Mouse (Mus musculus) T-helper 2 cell (primary cell): ENCODE measurements at regions not wholly inside any gene's neighbourhood (a gene's known extent, or its start where the extent isn't known, plus 50 kb on each side); places are given as distances from the start of the nearest gene placed in this dataset.
"Not testable (repeated sequence)": the region's sequence is repeated elsewhere in the genome, so short reads cannot be mapped to it uniquely, and the experiment has no call there.

Experiments
- in situ Hi-C: fragments of 300-600 bp; cut with MboI, MseI; formaldehyde crosslinking; loops from one replicate; pipeline ENCODE4 v1.15.1; 2025; ENCODE audit warnings: high pct_unique_total_duplicates

DNA sequence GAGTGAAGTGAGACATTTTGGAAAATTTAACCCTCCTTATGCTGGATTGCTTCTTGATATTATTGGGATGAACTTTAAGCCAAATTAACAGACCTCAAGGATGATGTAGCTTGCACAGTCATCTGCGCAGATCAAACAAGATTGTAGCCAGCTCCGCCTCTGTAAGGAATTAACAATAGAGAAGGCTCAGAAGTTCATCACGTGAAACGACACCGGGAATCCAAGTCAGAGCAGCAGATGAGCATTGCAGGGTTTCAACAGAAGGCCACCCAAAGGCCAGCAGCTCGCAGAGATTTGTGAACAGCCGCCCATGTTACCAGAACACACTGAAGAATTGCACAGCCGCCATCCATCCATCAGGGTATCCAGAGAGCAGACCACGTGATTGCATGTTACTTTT lies 391.1 kb downstream of the Med10 start:
- in situ Hi-C loops: no loop called here

DNA sequence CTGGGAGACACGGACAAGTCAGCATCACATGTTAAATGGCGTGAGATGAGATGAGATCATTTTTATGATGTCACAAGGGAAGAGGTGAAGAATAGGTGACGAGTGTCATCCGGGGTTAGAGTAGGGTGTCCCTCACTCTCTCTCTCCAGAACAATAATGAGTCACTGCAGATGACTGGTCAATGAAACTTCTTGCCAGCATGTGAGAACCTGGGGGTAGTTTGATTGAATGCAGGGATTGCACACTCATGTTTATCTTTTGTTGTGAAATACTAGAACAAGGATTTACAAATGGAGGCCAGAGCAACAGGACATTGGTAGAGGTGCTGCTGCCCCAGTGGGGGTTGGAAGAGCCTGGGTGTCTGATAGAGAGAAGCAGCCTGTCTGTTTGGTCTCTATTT lies 393.7 kb downstream of the Med10 start:
- in situ Hi-C loops: no loop called here

DNA sequence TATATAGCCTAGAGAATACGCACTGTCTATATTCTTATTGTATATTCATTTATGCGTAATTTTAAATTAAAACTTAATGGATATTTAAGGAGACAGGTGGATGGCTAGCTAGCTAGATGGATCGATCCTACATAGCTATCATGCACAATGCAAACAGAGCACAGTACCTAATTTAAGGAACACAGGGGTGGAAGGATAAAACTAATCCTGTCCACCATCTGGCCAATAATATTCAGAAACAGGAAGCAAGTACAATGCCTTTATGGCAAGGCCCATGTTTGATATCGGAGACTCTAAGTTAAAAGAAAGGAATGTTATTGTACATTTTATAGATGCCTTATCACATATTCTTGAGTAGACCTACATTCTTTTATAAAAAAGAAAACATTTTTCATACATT lies 396.4 kb downstream of the Med10 start:
- in situ Hi-C loops: no loop called here

DNA sequence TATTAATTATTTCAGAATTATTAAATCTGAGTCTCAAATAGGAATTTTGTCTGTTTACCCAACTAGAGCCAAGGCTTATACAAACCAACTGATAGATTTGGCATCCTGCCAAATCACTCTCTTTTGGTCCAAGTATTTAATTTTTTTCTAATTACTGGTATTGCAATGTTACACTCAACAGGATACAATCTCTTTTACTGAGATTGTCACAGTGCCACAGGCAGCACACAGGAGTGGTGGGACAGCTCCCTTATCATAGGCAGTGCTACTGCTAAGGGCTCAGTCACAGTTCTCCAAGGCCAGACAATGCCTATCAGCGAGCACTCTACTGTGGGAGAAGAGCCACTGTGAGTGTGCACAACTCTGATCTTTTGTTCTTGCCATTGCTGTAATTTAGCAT lies 396.9 kb downstream of the Med10 start:
- in situ Hi-C loops: no loop called here

DNA sequence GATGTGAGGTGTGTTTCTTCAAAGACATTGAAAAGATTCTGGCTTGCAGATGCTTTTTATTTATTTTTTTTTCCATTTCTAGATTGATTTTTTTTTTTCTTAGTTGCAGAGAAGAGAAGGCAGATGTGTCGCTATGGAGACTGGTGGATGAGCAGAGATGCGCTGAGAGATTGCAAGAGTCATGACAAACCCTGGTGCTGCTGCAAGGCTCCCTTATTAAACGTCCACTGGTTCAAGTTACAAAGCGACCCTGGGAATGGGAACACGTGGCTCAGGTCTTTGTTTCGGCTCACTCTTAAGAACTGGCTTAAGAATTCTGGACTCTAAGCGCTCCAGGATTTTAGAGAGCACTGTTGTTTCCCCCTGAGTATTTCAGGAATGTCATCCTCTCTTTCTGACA lies 403.1 kb downstream of the Med10 start:
- in situ Hi-C loops: no loop called here

DNA sequence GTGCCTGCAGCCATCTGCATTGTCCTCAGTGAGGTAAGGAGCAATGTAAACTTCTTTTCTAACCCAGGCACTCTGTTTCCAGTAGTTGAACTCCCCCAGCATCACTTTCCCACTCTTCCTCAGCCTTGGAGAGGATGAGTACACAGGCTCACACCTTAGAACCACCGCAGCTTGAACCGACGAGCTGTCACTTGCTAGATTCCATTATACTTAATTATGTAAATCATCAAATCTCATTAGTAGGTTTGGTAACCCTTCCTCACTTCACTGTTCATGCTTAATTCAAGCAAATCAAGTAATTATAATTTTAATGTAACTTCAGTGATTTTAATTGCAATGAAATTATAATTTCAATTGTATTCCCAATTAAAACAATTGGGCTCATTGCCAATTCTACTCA lies 408.0 kb downstream of the Med10 start:
- in situ Hi-C loops: no loop called here

DNA sequence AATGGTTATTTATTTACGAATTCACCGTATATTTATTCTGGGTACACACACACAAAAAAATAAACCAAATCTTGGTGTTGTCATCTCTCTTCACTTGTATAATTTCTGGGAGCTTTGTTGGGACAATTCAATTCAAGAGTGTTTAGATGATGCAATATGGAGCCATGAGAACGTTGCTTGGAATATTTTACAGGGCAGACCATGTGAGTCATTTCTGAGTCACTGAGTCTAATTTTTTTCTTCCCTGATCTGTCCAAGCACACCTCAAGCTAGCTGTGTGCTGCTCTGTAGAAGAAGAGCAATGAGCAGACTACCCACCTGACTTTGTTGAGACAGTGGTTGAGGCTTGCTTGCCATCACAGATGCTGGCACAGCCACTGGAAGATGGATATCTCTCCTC lies 410.8 kb downstream of the Med10 start:
- in situ Hi-C loops: no loop called here

DNA sequence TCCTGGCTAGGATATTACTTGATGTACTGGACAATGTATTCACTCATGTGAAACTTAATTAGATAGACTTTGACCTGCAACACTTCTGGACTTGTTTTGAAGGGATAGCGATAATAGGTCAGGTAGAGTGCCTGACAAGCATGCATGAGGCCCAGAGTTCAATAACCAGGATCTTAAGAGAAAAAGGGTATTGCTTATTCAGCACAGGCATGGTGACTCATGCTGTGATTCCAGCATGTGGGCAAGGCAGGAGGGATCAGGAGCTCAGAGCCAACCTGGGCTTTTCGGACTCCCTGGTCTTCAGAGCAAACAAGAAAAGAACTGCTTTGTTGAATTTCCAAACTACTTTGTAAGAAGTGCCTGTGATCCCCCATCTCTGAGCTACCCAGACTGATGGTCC lies 411.4 kb downstream of the Med10 start:
- in situ Hi-C loops: no loop called here

DNA sequence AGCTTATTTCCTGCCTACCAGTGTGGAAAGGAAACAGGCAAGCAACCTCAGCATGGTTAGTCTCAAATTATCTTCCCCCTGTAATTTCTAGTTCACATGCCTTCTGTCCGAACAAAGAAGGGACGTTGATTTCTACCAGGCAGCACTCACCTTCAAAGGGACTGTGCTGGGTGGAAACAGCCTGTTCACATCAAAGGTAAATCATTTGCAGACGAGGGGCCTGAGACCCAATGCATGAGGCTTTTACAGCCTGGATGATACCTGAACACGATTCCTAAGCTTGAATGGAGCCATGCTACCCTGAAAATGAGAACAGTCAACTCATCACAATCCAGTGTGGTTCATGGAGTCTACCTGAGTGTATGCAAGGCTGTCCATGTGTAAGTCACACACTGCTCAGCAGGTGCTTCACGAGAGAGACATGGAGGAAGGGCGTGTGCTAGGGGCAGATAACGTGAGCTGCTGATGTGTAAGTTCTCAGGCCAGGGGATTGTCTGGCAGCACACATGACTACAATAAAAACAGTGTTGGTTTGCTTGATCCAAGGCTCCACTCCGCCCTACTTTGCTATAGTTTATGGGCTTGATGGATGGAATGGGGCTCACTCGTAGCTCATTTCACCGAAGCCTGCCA lies 411.9 kb downstream of the Med10 start:
- in situ Hi-C loops: no loop called here

DNA sequence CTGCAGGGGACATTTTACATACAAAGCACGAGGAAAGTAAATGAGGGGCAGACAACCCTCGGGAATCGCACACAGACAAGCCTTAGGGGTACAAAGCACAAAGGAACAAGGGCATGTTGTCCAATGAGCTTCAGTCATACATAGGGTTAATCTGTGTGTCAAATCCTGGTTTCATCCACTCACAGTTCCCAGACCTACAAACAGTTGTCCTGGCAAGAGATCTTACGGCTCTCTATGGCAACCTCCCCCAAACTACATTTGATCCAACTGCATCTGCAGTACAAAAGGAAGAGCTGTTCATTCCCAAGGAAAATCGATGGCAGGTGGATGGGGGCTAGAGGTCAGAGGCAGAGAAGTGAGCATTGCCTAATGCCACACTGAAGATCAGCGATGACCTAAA lies 413.9 kb downstream of the Med10 start:
- in situ Hi-C loops: no loop called here

DNA sequence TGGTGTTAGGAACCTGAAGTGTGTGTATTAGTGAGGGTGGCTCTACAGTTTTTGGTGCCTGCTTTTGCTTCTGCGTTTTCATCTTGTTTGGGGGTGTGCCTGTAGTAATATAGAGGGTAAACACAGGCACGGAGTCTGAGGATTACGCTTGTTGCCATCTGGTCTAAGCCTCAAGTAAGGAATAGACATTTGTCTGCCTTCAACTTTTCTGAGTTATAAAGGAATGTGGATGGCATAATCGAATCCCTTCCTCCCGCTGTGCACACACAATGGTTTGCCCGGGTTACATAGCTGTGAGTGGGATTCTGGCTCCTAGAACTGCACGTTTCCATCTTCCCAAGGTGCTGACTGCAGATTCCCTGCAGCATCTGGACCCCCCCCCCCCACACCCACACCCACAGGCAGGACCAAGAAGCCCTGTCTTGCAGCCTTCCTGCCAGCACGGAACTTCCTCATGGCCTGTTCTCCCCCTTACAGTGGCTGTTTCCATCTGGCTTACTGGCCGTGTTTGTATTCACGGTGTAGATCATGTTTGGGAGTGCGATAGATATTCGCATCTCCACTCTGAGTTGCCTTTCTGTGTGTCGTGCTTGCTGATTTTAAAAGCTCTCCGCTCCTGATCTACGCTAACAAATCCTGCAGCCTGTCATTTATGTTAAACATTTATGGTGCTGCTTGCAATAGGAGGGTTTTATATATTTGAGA lies 415.4 kb downstream of the Med10 start:
- in situ Hi-C loops: no loop called here

DNA sequence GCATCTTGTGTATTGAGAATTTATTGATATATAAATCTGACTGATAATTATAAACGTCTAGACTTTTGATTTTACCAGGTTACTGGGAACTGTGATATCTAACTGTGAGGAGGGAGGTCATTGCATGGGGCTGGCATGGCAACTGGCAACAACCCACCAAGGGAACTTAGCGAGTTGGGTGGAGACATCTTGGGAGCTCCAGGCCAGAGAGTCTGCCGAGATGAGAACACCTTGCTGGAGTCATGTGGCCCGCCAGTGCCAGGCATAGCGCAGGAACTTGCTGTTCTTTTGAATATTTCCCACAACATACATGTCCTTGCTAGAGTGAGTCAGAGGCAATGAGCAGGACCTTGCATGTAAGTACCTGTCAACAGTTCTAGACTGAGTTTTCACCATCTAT lies 413.9 kb downstream of the Ice1 start:
- in situ Hi-C loops: no loop called here

DNA sequence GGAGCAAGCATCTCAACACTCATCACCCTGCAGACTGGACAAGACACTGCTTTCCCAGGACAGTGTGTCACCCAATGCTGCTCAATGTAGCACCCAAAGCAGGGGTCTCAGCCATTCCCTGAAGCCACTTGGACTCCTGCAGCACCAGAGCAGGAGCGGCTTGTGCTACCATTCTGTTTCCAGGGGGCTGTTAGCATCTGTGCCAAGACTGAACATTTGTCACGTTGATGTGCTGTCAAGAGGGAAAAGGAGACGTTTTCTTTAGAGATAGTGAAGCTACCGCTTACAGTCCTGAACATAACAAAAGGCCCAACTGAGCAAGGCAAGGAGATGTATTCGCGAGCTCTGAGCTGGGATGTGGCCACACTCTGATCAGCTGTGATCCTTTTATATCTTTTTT lies 410.3 kb downstream of the Ice1 start:
- in situ Hi-C loops: no loop called here

DNA sequence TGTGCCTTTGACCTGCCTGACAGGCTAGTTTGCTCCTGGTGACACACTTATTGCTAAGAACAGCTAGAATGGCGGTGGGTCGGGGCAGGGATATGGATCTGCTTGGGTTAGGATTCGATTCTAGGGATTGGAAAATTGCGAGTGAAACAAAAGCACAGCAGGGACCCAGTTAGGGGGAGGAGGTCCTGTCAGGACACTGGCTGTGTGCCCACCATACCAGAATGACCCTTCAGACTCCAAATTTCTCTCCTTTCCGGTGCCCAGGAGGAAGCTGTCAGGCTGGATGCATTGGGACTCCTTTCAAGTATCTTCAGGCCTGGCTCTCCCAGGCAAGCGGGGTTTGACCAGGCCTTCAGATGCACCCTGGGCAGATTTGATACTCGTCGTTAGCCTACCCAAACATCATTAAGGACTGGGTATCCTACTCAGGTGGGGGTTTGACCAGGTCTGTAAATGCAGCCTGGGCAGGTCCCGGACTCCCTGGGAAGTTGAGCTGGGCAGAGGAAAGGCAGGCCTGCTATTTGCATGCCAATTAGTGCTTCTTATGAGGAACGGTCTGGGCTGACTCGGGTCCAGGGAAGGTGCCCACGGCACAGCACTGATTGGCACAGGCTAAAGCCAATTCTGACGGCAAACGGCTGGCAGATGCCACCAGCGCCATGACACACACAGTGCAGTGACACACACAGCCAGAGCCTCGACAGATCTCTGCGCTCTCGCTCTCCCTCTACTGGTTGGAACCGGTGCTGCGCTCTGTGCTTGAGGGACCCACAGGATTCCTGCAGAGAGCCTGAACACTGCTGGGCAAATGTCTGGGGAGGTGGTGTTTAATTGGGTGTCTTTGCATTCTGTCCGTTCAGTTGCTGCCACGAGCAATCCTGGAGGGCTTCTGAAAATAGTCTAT lies 403.3 kb downstream of the Ice1 start:
- in situ Hi-C loops: no loop called here

DNA sequence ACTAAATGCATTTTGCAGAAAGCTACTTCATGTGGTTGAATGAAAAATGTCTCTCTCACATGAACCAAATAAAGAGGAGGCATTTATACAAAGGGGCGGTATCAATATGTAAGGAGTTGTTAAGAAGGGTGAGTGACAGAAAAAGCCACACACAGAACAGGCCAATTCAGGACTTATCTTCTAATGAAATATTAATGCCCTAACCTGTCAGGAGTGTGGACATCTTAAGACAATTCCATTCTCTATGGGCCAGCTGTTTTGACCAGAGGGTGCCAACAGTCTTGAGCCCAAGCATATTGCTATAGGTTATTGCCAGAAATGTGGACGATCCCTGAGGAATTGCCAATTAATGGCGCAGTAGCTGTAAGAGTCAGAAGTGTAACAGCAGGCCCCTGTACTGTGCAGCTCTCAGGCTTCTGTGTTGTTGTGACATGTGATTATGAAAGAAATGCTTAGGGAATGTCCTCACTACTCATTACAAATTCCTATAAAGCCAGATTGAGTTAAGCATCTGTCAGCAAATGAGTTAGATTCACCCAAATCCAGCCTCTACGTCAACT lies 393.8 kb downstream of the Ice1 start:
- in situ Hi-C loops: no loop called here

DNA sequence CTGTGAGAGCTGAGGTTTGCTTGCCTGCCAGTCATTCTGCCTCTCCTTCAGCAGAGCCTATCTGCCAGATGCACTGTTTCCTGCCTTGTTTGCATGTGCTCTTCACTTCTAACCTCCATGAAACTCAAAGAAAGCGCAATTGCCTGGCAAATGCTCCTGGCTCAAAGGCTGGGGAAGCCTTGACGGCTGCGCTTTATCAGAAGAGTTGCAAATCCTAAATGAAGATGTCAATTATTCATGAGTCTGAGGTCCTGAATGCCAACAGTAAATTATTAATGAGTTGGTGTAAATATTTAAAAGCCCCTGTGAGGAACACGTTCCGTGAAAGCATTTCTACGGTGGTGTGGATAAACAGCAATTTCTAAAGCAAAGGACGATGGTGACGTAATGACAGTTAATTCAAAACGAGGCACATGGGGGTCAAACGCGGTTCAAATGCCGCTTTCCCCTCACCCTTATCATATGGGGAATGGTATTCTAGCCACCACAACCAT lies 377.4 kb downstream of the Ice1 start:
- in situ Hi-C loops: no loop called here

DNA sequence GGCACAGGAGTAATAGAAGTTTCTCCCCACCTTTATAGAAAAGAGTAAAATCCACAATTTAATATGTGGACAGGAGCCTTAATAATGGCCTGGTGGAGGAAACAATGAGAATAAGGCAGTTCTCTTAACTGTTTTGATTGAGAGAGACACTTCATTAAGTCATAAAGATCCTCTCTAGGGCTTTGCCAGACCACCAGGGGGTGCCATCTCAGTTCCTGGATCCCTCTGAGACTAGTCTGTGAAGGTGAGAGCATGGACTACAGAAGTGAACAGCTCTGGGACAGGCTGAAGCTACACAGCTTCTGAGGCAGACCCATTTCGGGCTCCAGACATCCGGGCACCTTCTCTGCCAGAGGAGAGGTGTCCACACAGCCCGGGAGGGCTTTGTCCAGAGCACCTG lies 373.8 kb downstream of the Ice1 start:
- in situ Hi-C loops: no loop called here

DNA sequence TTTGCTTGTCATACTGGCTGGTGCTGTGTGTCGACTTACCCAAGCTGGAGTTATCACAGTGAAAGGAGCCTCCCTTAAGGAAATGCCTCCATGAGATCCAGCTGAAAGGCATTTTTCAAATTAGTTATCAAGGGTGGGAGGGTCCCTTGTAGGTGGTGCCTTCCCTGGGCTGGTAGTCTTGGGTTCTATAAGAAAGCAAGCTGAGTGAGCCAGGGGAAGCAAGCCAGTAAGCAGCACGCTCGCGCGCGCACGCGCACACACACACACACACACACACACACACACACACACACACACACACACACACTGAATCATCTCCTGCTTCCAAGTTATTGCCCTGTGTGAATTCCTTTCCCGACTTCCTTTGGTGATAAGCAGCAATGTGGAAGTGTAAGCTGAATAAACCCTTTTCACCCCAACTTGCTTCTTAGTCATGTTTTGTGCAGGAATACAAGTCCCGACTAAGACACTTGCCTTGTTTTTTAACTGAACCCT lies 360.5 kb downstream of the Ice1 start:
- in situ Hi-C loops: not testable (repeated sequence)

DNA sequence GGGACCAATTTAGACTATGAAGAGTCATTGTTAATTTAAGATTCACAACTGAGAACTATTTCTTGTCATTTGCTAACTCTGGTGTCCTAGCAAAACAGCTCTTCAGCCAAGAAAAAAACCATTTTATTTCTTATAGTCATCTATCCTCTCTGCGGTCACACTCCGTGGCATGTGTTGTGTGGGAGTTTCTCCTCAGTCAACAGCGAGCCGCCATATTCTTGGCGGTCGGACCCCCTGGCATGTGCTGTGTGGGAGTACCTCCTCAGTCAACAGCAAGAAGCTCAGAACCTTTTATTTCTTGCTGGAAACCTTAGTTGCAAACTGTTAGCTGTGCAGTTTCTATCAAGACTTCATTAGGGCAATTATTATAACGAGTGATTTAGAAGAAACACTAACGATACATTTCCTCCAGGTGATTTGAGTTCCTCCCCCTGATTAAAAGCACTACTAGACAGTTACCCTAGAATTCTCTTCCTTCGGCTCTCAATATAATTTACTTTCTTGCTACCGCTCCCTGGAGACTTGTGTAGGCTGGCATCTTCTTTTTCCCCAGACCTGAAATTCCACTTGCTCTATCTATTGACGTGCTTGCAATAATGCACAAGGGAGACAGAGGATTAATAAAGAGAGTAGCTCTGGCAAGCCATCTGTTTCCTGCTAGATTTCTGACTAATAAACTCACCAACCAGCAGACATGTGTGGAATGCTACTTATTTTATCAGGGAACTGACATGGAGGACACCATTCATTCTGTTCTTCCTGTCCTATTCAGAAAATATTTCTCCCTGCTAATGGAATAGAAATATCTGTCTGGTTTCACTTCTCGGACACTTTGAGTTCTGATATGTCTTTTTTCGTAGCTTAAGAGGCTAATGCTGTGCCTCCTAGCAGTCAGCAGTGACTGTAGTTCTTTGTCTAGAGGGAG lies 359.5 kb downstream of the Ice1 start:
- in situ Hi-C loops: no loop called here

DNA sequence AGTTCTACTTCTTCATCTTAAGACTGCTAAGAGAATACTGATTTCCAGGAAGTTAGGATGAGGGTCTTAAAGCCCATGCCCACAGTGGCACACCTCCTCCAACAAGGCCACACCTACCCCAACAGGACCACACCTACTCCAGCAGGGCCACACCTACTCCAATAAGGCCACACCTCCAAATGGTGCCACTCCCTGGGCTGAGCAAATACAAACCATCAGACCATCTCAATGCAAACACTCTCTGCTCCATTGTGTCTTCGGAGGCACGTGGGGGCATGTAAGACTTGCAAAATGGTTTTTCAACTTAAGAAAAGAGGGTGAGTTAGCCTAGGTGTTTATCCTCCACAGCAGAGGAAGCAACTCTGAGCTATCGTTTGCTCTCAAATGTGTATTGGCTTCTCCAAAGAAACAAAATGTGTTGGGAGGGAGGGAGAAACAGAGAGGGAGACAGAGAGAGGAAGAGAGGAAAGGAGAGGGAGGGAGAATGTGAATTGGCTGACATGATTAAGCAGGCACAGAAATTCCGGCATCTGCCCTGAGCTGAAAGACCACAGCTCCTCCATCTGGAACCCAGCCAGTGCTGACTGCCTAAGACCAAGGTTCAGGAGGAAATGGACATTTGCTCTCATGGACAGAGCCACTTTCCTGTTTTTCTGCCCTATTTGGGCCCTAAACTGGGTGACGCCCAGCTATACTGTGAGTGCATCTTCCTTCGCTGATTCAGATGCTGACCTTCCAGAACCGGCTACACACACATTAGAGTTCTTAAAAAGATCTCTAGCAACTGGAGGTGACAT lies 356.2 kb downstream of the Ice1 start:
- in situ Hi-C loops: no loop called here
